Mouse (Mus musculus) C2C12 (cell line): Measurements from ENCODE around the gene Entpd1. TPM values are rescaled to one million over a fixed set of nuclear protein-coding genes. Genes with fewer than 3 reads are reported as not detected.
A peak's percentile ranks its signal among the peaks of the same experiment; 100 is the strongest.

Experiments used
- H3K27me3 ChIP-seq: one replicate; pipeline ENCODE4 v1.6.1; 2011; ENCODE audit not compliant: control insufficient read depth, insufficient read depth, insufficient read length
- H3K36me3 ChIP-seq: one replicate; pipeline ENCODE4 v1.6.1; 2011; ENCODE audit not compliant: control insufficient read depth, insufficient read depth
- H3K4me3 ChIP-seq: one replicate; pipeline ENCODE4 v1.5.1; 2011; ENCODE audit warnings: mild to moderate bottlenecking, control low read depth; ENCODE audit not compliant: poor library complexity, insufficient read depth, severe bottlenecking
- H3K79me2 ChIP-seq: one replicate; pipeline ENCODE4 v1.6.1; 2011; ENCODE audit not compliant: control insufficient read depth, insufficient read depth
- H3K79me3 ChIP-seq: one replicate; pipeline ENCODE4 v1.6.1; 2011; ENCODE audit warnings: low read depth, control low read depth
- H3ac ChIP-seq: one replicate; pipeline ENCODE3; 2011; ENCODE audit warnings: low read depth; ENCODE audit not compliant: control insufficient read depth, insufficient read length
- CEBPB ChIP-seq: IDR thresholded peaks from one replicate; pipeline ENCODE4 v1.6.1; 2011; ENCODE audit warnings: low read depth, mild to moderate bottlenecking, control low read depth, moderate library complexity
- CTCF ChIP-seq: IDR thresholded peaks from one replicate; pipeline ENCODE4 v1.5.1; 2011; ENCODE audit not compliant: control insufficient read depth, insufficient read depth, insufficient read length
- FOSL1 ChIP-seq: IDR thresholded peaks from one replicate; pipeline ENCODE4 v1.8.0; 2011; ENCODE audit warnings: mild to moderate bottlenecking, low read length; ENCODE audit not compliant: poor library complexity, insufficient read depth, severe bottlenecking
- MAX ChIP-seq: IDR thresholded peaks from one replicate; pipeline ENCODE4 v1.6.1; 2011; ENCODE audit warnings: mild to moderate bottlenecking, control low read depth
- MYOD1 ChIP-seq: IDR thresholded peaks from one replicate; pipeline ENCODE4 v1.6.1; 2011; ENCODE audit warnings: low read depth; ENCODE audit not compliant: control insufficient read depth, insufficient read length
- MYOG ChIP-seq: IDR thresholded peaks from one replicate; pipeline ENCODE4 v1.6.1; 2011; ENCODE audit not compliant: control insufficient read depth, insufficient read length; ENCODE audit errors: extremely low read depth
- USF1 ChIP-seq: IDR thresholded peaks from one replicate; pipeline ENCODE4 v1.6.1; 2011; ENCODE audit warnings: low read depth, mild to moderate bottlenecking, control low read depth, moderate library complexity
- polyA plus RNA-seq: library from polyadenylated mRNA; unstranded; fragments of >200 nt; fragmentation: generic; extraction: Trizol; gene quantifications from one replicate; pipeline ENCODE4 v1.2.1, GENCODE M21; 2012; ENCODE audit warnings: missing spikeins

Gene Entpd1
- polyA plus RNA-seq, 1 experiment: not detected

DNA sequence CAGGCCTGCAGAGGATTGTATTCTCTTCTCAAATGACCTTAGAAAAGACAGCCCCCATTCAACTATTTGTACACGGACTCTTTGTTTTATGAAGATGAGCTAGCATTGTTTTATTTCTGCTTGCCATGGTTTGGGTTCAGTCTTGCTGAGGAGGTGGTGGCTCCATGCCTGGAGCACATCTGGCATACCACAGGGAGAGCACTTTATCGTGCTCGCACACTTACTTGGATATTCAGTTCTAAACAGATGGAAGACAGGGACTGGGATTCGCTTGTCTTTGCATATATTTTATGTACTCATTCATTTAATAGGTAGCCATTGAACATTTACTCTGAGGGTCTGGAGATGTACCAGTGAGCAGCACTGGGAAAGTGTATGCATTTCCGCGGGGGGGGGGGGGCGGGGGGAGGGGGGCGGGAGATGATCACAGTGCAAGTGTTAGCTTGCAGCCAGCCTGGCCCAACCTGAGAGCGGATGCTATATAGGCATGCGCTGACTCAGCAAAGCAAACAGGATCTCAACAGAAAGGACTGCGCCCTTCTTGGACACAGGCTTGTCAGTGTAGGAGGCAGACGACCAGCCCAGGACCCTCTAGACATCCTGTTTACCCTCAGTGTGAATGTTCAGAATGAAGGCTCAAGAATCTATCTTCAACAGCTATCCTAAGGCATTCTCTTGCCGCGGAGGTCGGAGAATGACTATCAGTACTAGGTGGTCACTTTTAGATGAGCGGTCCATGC, 100.9 kb downstream of the Entpd1 start:
- TF ChIP-seq MYOG: no peak
- no peak for TF ChIP-seq FOSL1
- TF ChIP-seq MAX: no peak
- TF ChIP-seq CEBPB: no peak
- no peak for TF ChIP-seq MYOD1
- no peak for TF ChIP-seq CTCF
- TF ChIP-seq USF1: no peak
- H3K79me3 ChIP-seq: no peaks in the 10 kb centered on the region
- no peaks in the 10 kb centered on the region for H3K79me2 ChIP-seq
- H3K4me3 ChIP-seq: no peak overlapping the region
- H3K36me3 ChIP-seq: no peaks in the 10 kb centered on the region
- no peak overlapping the region for H3ac ChIP-seq
- peaks cover 5% of the 10 kb centered on the region for H3K27me3 ChIP-seq

DNA sequence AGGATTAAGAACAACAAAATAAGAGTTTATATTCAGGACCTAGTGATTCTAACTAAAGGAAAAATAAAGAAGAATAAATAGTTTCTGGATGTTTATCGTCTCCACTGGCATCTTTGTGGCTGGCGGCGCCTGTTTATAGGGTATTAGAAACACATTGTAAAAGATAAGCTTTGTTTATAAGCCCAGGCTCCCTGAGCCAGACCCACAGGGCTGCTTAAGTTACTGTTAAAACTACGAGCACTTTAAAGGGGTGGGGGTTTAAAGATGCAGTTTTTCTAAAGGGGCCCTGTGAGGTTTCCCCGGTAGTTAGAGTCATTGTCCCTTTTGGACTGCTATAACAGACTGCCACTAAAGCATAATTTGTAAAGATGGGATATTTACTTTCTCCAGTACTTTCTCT, 102.5 kb downstream of the Entpd1 start:
- no peak overlapping the region for H3K4me3 ChIP-seq
- H3K79me3 ChIP-seq: no peaks in the 10 kb centered on the region
- no peak overlapping the region for H3ac ChIP-seq
- no peaks in the 10 kb centered on the region for H3K36me3 ChIP-seq
- peaks cover 5% of the 10 kb centered on the region for H3K27me3 ChIP-seq
- H3K79me2 ChIP-seq: no peaks in the 10 kb centered on the region
- TF ChIP-seq USF1 (no peak), MYOG (no peak), FOSL1 (no peak), MAX (no peak), CEBPB (no peak), MYOD1 (no peak), CTCF (no peak)

DNA sequence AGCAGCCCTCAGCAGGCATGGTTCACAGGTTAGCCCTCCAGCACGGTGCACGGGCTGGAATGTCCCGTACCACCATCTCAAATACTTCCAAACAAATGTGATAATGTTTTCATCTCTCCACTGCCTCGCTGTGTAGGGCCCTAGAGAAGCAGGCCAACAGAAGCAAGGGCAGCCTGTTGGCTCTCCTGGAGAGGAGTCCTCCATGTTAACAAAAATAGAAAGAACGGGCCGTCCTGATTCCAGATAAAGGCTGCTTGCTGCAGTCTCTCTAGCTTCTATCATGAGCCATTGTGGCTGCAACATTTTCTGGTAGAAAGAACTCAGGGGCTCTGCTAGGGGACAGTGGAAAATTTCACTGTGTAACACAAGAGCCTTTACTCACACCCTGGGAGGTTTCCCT, 104.8 kb downstream of the Entpd1 start:
- Histone ChIP-seq H3K27me3 (peaks cover 5% of the 10 kb centered on the region), H3ac (no peak overlapping the region), H3K79me2 (no peaks in the 10 kb centered on the region), H3K79me3 (no peaks in the 10 kb centered on the region), H3K36me3 (no peaks in the 10 kb centered on the region), H3K4me3 (no peak overlapping the region)
- TF ChIP-seq USF1: no peak
- TF ChIP-seq FOSL1: no peak
- no peak for TF ChIP-seq MAX
- no peak for TF ChIP-seq MYOG
- no peak for TF ChIP-seq CEBPB
- TF ChIP-seq CTCF: no peak
- TF ChIP-seq MYOD1: no peak

DNA sequence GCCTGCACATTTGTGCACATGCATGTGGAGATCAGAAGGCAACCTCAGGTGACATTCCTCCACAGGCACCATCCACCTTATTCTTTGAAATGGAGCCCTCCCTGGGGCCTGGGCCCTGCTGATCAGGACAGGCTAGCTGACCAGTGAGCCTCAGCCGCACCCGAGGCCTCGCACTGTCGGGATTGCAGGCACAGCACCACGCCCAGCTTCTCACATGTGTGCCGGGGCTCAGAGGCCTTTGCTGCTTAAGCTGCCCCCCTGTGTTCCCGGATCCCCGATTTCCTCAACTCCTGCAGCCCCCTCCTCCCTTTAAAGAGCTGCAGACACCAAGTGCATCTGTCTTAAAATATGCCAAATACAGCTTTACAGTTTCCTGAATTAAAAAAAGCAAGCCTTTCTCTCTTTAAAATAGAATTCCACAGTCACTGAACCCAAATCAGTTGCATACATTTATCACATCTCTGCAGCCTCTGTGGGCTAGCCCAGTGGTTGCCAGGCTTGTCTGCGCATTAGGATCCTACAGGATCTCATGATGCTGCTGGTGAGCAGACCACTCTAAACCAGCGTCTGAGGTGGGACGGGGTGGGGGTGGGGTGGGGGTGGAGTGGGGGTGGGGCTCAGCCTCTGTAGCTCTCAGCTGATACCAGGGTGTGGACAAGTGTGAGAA, 107.4 kb downstream of the Entpd1 start:
- Histone ChIP-seq H3K4me3 (no peak overlapping the region), H3K79me3 (no peaks in the 10 kb centered on the region), H3ac (no peak overlapping the region), H3K36me3 (no peaks in the 10 kb centered on the region), H3K79me2 (no peaks in the 10 kb centered on the region), H3K27me3 (peaks cover 21% of the 10 kb centered on the region)
- TF ChIP-seq FOSL1 (no peak), USF1 (no peak), MYOD1 (no peak), MYOG (no peak), CEBPB (no peak)

DNA sequence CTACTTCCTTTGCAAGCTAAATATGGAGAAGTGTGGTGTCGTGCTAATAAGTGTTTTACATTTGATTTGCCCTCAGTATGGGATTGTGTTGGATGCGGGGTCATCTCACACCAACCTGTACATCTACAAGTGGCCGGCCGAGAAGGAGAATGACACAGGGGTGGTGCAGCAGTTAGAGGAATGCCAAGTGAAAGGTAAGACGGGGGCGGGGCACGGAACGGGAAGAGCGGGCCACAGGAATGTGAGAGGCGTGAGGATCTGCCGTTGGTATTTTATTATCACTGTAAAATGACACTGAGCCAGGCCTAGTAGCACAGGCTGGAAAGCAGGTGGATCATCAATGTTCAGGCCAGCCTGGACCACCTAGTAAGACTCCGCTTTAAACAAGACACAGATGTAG, 108.2 kb downstream of the Entpd1 start:
- peaks cover 23% of the 10 kb centered on the region for H3K27me3 ChIP-seq

More for the DNA sequence above, 108.2 kb downstream of the Entpd1 start:
- Histone ChIP-seq H3K79me2 (no peaks in the 10 kb centered on the region), H3K79me3 (no peaks in the 10 kb centered on the region), H3ac (no peak overlapping the region), H3K36me3 (no peaks in the 10 kb centered on the region), H3K4me3 (no peak overlapping the region)
- TF ChIP-seq USF1: no peak
- no peak for TF ChIP-seq MAX
- TF ChIP-seq CTCF: no peak
- peak; percentile 23 for TF ChIP-seq MYOD1
- no peak for TF ChIP-seq CEBPB
